Mouse (Mus musculus): Measurements from ENCODE around the gene Mical2. TPM values are rescaled to one million over a fixed set of nuclear protein-coding genes. Genes with fewer than 3 reads are reported as not detected.

Gene Mical2
- 100 to 1,000 TPM in 1 of 2 experiments, 10 to 100 TPM in 1; 93.4 to 103 TPM for total RNA-seq (2021)

DNA sequence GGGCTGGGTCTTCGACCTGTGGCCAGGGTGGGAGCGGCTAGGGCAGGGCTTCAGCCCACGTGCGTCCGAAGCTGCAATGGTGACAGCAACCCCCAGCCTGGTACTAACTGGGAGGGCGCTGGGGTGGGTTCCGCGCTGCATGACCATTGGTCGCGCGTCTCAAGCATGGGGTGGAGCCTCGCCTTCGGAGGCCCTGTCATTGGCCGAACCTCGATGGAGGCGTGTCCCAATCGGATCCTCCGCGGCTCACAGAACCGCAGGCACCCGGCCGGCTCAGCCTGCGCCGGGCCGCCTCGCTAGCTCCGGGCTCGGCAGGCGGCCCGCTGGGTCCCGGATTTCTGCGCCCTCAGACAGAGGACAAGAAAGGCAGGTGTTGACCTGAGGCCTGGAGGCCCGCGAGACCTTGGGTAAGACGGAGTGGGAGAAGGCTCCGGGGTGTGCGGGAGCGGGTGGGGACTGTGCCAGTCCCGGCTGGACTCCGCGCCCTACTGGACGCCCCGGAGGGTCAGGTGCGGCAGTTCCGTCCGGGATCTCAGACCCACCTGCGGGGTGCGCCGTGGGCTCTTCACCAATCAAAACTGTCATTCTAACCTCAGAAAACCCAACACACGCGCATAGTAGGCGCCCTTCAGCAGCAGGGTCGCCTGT, at the start of gene Mical2:
Mical2 (plus strand) TSS at position 242 of the 648 bp plus-strand sequence.
- intact Hi-C loops (cut with DNase I) = no loop called here
- DNase-seq (ENCODE audit: low spot score) = peak; percentile 89

DNA sequence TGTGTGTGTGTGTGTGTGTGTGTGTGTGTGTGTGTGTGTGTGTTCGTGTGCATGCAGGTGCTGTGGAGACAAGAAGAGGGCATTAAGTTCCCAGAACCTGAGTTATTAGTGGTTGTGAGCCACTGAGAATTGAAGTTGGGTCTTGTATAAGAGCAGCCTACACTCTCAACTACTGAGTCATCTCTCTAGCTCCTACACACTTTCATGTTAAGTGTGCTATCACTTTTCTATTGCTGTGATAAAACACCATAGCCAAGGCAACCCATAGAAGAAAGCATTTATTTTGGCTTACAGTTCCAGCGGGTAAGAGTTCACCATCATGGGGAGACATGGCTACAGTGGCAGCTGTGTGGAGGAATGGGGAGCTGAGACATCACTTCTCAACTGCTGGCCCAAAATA, 49.0 kb upstream of the Mical2 start:
- no peak for DNase-seq (ENCODE audit: low spot score)
- intact Hi-C loops (cut with DNase I) = no loop called here

DNA sequence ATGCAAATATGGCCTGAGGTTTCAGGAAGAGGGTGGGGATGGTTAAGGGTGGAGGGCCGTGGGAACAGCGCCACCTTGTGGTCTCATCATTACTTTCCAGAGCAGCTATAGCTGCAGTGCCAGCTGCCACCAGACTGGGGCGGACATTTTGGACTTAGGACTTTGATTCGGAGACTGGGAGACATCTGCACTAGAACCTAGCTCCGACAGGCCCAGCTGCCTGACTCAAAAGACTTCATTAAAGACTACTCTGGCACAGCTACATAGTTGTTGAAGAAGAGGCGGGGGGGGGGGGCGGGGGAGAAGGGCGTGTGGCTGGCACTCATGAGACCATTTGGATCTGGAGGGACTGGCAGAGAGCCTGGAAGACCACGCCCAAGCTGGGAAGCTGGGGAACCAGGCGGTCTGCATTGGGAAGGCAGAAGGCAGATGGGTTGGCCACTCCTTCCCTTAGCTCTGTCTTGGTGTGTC, 45.4 kb upstream of the Mical2 start:
- intact Hi-C loops (cut with DNase I) = loop anchor here (1.0 kb wide), 2 partner anchors 95 to 189 kb away; no protein-coding TSS in a partner anchor
- peak; percentile 58 for DNase-seq (ENCODE audit: low spot score)

GRCm38 (mm10) chr7:112183258-112183841, 42.3 kb upstream of the Mical2 start:
- DNase-seq (ENCODE audit: low spot score) = peak; percentile 75
- intact Hi-C loops (cut with DNase I) = loop anchor here (1.0 kb wide), 1 partner anchor 146 kb away; no protein-coding TSS in a partner anchor

DNA sequence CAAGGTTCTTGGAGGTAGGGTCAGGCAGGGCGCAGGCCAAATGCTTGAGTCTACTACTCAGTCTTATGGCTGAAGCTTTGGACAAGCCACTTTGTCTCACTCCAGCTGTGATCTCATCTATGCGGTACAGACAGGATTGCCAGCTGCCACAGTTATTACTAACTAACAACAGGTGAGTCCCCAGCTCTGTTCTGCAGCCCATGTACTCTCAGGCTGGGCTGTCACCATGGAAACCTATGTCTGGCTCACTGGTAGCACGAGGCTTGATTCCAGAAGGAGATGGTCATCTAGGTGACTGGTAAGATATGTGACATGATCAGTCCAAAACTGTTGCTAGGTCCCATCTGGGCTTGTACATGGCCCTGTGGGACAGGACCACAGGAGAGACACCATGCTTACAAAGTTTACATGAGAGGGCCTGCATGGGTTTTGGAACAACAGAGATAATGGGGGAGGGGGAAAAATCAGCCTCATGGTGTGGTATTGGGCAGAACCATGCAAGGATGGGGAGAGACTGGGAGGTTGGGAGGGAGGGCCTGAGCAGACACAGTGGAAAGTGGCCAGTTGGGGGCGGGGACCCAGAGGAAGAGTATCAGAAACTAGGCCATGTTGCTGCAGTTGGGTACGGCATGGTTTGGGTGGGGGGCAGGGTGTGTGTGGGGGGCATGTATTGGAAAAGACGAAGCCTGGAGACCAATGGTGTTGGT, 41.0 kb upstream of the Mical2 start:
- DNase-seq (ENCODE audit: low spot score) = no peak
- intact Hi-C loops (cut with DNase I) = loop anchor here (2.0 kb wide), 1 partner anchor 184 kb away; no protein-coding TSS in a partner anchor

DNA sequence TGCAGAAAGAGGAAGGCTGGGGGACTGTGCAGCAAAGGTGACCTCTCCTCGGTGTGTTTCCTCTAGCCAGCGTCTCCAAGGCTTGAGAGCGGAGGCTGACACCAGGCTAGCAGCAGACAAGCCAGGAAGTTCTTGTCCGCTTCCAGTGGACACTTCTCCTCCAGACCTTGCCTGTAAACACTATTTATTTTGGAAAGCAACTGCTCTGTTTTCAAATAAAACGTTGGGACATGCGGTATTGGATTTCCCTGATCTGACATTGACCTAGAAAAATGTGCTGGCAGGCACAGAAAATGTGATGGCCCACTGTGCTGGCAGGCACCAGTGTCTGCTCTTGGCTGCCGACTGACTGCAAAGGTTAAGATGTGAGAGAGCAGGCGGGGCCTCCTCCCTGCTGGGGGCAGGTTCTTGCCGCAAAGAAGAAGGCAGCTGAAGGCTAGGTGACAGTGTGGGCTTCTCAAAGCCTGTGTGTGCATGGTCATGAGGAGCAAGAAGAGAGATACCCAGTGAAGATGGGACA, 40.4 kb upstream of the Mical2 start:
- intact Hi-C loops (cut with DNase I) = loop anchor here (2.0 kb wide), 1 partner anchor 184 kb away; no protein-coding TSS in a partner anchor
- peak; percentile 44 for DNase-seq (ENCODE audit: low spot score)

GRCm38 (mm10) chr7:112186871-112187270, 38.8 kb upstream of the Mical2 start:
- no peak for DNase-seq (ENCODE audit: low spot score)
- intact Hi-C loops (cut with DNase I) = no loop called here

- intact Hi-C loops (cut with DNase I) = no loop called here
- DNase-seq (ENCODE audit: low spot score) = no peak
These were observed 37.9 kb upstream of the Mical2 start for GRCm38 (mm10) chr7:112187536-112188459.

DNA sequence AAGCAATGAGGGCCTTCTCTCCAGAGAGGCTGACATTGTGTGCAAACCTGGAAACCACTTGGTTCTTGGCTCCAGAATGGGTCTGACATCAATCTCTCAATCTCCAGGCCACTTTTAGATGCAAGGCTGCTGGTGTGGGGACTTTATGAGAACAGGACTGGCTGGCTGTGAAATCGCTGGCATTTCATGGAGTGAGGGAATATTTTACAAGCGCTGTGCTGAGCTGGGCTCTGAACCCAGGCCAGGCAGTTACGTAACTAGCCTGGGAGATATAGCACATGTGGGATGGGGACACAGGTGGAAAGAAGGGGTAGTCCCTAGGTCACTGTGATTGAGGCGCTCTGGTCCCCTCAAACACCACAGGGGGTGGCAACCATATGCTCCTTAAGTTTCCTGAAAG, 33.4 kb upstream of the Mical2 start:
- intact Hi-C loops (cut with DNase I) = no loop called here
- no peak for DNase-seq (ENCODE audit: low spot score)

GRCm38 (mm10) chr7:112192778-112193177, 32.9 kb upstream of the Mical2 start:
- no peak for DNase-seq (ENCODE audit: low spot score)
- intact Hi-C loops (cut with DNase I) = no loop called here

DNA sequence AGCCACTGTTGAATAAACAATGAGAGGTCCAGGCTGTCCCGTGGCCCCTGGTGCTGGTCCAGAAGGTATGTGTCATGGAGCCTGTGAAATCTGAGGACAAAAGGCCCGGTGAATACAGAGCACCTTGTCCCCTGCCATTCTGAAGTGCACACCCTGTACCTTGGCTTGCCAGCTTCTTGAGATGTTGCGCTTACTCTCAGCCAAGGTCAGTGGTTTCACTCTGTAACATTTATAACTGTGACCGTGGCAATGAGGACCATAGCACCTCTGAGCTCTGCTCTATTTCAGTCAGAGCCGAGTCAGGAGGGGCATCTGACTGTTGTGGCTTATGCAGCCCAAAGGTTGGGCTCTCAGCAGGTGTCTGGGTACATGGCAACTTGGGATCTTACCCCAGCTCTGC, 31.4 kb upstream of the Mical2 start:
- DNase-seq (ENCODE audit: low spot score) = no peak
- intact Hi-C loops (cut with DNase I) = no loop called here

DNA sequence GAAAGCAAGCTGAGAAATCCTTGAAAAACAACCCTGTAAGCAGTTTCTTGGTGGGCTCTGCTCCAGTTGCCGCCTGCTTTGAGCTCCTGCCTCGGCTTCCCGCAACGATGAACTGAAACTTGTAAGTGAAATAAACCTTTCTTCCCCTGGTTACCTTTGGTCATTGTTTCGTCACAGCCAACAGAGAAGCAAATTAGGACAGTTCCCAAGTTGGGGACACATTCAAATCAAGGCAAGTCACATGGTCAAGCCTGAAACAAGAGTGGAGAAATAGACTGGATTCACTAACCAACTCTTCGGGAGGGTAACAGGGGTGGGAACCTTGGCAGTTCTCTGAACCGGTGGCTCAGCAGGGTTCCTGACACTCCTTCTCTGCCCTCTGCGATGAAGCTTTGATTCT, 28.2 kb upstream of the Mical2 start:
- no peak for DNase-seq (ENCODE audit: low spot score)
- intact Hi-C loops (cut with DNase I) = no loop called here

DNA sequence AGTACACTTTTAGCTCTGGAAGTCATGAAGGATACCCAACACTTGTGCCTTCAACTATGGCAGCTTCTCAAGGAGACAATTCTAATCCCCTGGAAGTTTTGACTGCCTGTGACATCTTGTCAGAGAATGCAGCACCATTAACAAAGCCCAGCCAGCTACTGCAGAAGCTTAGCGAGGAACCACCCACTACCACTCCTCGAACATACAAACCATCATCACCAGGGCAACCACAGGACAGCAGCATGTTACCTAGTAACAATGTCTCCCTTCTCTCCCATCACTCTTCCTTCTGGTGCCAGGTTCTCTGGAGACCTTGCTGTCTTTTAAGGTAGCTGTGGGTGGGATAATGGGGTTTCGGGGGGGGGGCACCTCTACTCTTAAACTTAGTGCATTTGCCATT, 26.3 kb upstream of the Mical2 start:
- intact Hi-C loops (cut with DNase I) = no loop called here
- no peak for DNase-seq (ENCODE audit: low spot score)

DNA sequence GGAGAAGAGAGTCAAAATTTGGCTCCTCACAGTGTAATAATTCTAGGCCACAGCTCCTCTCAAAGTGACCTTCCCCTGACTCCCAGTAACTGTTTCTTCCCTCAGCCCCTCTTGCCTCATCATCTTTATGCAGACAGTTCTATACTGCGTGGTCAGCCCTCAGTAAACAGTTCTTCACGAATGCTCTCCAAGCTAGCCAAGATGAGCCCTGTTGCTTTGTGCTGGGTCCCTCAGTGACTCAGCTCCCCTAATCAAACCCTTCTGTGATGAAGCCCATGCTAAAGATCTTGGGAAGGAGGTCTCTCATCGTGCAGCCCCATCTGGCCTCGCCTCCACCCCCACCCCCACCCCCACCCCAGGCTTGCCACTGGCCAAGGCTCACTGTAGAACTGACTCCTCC, 24.9 kb upstream of the Mical2 start:
- intact Hi-C loops (cut with DNase I) = no loop called here
- DNase-seq (ENCODE audit: low spot score) = no peak

DNA sequence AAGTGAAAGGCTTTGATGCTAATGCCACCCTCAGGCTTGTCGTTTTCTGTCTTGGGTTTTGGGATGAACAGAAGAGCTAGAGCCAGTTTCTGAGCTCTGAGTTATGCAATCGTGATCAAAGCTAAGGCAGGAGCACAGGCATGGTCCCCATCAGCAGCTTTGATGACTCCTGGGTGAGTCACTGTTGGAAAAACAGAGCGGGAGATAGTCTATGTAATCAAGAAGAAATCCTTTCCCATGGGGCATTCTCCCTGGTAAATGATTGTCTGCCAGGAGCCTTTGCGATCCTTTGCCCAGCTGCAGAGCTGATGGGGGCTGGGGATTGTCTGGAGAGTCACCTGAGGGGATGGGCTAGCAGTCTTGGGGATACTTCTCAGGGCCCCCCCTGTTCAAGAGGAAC, 23.5 kb upstream of the Mical2 start:
- DNase-seq (ENCODE audit: low spot score) = no peak
- intact Hi-C loops (cut with DNase I) = no loop called here

GRCm38 (mm10) chr7:112202843-112203242, 22.8 kb upstream of the Mical2 start:
- DNase-seq (ENCODE audit: low spot score) = no peak
- intact Hi-C loops (cut with DNase I) = no loop called here

DNA sequence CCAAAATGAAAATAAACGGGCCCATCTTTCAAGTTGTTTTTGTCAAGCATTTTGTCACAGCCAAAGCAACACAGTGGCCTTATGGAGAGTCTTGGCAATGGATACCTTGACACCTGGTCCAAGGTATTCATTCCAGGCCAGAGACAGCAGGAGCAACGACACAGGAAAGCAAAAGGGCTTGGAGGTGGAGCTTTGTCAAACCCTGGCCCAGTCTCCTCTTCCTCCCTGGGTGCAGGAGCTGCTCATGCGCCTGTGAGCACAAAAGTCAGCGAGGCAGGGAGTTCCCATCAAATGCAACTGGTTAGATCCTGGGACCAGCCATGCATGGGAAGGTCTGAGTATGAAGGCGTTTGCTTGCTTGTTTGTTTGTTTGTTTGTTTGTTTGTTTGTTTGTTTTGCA, 21.7 kb upstream of the Mical2 start:
- no peak for DNase-seq (ENCODE audit: low spot score)
- intact Hi-C loops (cut with DNase I) = no loop called here

DNA sequence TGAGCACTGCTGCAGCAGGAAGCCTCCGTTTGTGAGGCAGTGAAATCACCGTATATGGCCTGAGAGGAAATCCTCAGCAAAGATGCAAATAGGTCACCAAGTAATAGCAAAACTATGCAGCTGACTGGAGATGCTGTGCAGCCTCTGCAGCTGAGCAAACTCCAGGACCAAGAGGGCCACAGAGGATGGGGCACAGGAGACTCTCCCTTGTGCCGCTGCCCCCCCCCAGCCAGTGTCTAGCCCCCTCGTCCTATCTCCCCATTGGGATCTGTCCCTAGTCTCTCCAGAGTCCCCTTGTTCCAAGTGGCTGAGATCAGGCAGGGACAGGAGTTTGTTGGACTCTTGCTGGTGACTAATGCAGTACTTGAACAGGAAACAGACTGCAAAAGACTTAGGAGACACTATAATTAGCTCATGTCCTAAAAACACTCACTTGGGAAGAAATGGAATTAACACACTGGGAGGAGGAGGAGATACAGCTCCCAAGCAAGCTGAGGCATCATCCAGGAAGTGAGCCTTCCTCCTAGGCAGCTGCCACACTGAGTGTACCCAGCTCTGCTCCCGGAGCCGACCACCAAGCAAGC, 21.2 kb upstream of the Mical2 start:
- intact Hi-C loops (cut with DNase I) = no loop called here
- no peak for DNase-seq (ENCODE audit: low spot score)

- no peak for DNase-seq (ENCODE audit: low spot score)
- intact Hi-C loops (cut with DNase I) = no loop called here
These were observed 20.1 kb upstream of the Mical2 start for GRCm38 (mm10) chr7:112205513-112205912.

Measured in heart, postnatal 25 days (tissue).